Mouse (Mus musculus) heart, embryonic 15.5 days (tissue): Measurements from ENCODE around the gene Ilkap. TPM values are rescaled to one million over a fixed set of nuclear protein-coding genes. Genes with fewer than 3 reads are reported as not detected.

Experiments
- ATAC-seq: fragments of 200-750 bp; cut with Nextera tagmentation; replicated peaks from 2 replicates; pipeline ENCODE4 v1.8.0; 2017; ENCODE audit warnings: low read depth, moderate TSS enrichment; ENCODE audit not compliant: insufficient number of reproducible peaks, insufficient read depth, low FRiP score
- H3K27ac ChIP-seq: fragments of 300-500 bp; sonication (generic); 2 replicates; pipeline ENCODE4 v1.5.1; 2015; ENCODE audit warnings: mild to moderate bottlenecking, inconsistent platforms
- H3K27me3 ChIP-seq: fragments of 300-500 bp; sonication (generic); 2 replicates; pipeline ENCODE4 v1.6.1; 2015; ENCODE audit warnings: inconsistent platforms
- H3K36me3 ChIP-seq: fragments of 300-500 bp; sonication (generic); 2 replicates; pipeline ENCODE4 v1.6.1; 2015; ENCODE audit warnings: mild to moderate bottlenecking, inconsistent platforms
- H3K4me1 ChIP-seq: fragments of 300-500 bp; sonication (generic); replicated peaks from 2 replicates; pipeline ENCODE4 v1.6.1; 2015; ENCODE audit warnings: inconsistent platforms
- H3K4me2 ChIP-seq: fragments of 300-500 bp; sonication (generic); 2 replicates; pipeline ENCODE4 v1.6.1; 2015; ENCODE audit warnings: inconsistent platforms, mild to moderate bottlenecking, moderate library complexity
- H3K4me3 ChIP-seq: fragments of 300-500 bp; sonication (generic); 2 replicates; pipeline ENCODE4 v1.5.1; 2015; ENCODE audit warnings: mild to moderate bottlenecking, inconsistent platforms
- H3K9ac ChIP-seq: fragments of 300-500 bp; sonication (generic); 2 replicates; pipeline ENCODE4 v1.6.1; 2015; ENCODE audit warnings: mild to moderate bottlenecking, inconsistent platforms
- H3K9me3 ChIP-seq: fragments of 300-500 bp; sonication (generic); replicated peaks from 2 replicates; pipeline ENCODE4 v1.6.1; 2016; ENCODE audit warnings: inconsistent platforms
- WGBS: fragments of 180-500 bp; shearing (Covaris S2); methylation state at CpG from one replicate; pipeline ENCODE4 v1.1.7; 2015; ENCODE audit warnings: mixed read lengths; 5-methylcytosine and 5-hydroxymethylcytosine counted together
- polyA plus RNA-seq: library from polyadenylated mRNA; unstranded; fragments of >200 nt; fragmentation: Nextera tagmentation; extraction: Ambion mirVana; gene quantifications from 2 replicates; pipeline ENCODE4 v1.2.1, GENCODE M21; 2015

The Ilkap gene
- polyA plus RNA-seq, 1 experiment from 2014 or later, result 96.7 TPM

DNA sequence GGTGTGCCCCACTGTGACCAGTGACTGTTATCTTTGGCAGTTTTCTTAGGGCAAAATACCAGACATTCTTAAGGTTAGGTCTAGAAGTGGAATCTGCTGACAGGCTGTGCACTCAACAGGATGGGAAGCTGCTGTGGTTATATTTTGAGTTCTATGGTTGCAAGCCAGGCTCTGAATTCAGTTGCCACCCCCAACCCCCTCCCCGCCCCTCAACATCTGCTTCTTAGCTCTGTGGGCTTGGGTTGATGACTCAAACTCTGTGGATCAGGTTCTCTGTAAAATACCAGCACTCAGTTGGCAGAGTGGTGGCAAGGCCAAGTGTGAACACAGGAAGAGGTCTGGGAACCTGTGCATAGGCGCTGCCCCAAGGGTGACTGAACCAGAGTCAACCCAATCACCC, 46.3 kb downstream of the Ilkap start:
- Histone ChIP-seq H3K27ac (no peak overlapping the region), H3K9me3 (no peaks in the 10 kb centered on the region), H3K9ac (no peak overlapping the region), H3K36me3 (peaks cover 12% of the 10 kb centered on the region), H3K4me3 (peak overlapping the region; percentile 47), H3K27me3 (no peaks in the 10 kb centered on the region), H3K4me1 (peaks cover 22% of the 10 kb centered on the region), H3K4me2 (peak overlapping the region; percentile 77)
- 81% methylated on average over 2 of the region's 2 CpGs for WGBS
- no peak for ATAC-seq

DNA sequence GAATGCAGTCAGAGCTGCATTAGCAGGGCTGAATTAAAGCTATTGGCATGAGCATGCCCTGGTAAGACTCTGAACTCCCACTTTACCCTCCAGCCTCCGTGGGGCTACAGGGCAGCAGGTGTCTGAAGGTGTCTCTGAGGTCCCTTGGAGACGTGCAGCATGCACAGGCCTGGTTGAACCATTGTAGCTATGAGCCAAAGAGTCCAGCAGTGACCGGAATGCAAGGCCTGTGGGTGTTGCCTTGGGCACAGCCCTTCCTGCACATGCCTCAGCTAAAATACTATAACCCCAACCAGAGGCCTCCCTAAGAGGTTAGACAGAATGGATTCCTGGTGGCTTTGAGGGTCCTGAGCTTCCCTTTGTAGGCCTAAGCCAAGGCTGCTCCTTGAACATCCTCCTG, 47.4 kb downstream of the Ilkap start:
- Histone ChIP-seq H3K4me3 (peak overlapping the region; percentile 47), H3K27ac (peak overlapping the region; percentile 86), H3K36me3 (peaks cover 8% of the 10 kb centered on the region), H3K9me3 (no peaks in the 10 kb centered on the region), H3K4me1 (peaks cover 22% of the 10 kb centered on the region), H3K27me3 (peaks cover 6% of the 10 kb centered on the region), H3K9ac (peak overlapping the region; percentile 55), H3K4me2 (peak overlapping the region; percentile 77)
- peak; percentile 51; the same call in 1 of the 2 replicates for ATAC-seq
- 51% methylated on average over 3 of the region's 3 CpGs for WGBS

DNA sequence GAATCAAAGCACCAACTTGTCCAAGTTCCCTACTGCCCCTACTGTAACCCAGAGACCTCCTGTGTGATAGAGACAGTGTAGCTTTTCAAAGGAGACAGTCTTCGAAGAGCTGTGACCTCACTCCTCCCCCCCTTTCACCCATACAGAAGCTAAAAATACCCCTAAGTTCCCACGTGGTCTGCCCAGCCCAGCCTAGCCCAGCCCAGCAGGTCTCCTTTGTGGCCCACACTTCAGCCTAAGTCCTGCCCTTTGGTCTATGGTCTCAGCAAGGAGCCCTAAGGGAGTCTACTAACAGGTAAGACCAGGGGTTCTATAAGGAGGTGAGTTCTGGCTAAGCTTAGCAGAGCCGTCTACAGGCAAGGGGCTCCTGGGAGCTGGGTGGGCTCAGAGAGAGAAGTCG, 47.8 kb downstream of the Ilkap start, which contains the start of gene Klhl30:
Klhl30 (plus strand) TSS at position 176 of the 400 bp plus-strand sequence.
- Histone ChIP-seq H3K4me1 (peaks cover 22% of the 10 kb centered on the region), H3K36me3 (peaks cover 4% of the 10 kb centered on the region), H3K9ac (peak within 1 kb of the TSS; percentile 55), H3K4me3 (peak within 1 kb of the TSS; percentile 47), H3K27me3 (peaks cover 10% of the 10 kb centered on the region), H3K4me2 (peak within 1 kb of the TSS; percentile 77), H3K9me3 (no peaks in the 10 kb centered on the region), H3K27ac (peak within 1 kb of the TSS; percentile 86)
- 19% methylated on average over 4 of the region's 4 CpGs for WGBS
- ATAC-seq, result peak; percentile 83

DNA sequence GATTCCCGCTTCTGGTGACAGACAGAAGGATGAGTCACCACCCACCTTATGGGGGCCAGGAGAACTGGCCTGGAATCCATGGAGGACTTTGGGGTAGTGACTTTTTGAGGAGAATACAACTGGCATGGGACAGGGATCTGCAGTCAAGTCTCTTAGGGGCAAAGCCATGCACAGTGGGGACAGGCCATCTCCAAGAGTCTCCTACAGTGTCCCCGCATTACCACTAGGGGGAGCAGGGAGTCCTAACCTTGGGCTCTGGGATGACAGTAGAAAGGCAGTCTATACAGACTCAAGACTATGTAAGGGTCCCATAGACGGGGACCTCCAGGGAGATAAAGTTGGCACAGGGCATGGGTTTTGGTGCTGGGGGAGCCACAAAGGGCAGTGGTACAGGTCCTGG, 51.7 kb downstream of the Ilkap start:
- Histone ChIP-seq H3K4me3 (no peak overlapping the region), H3K36me3 (no peaks in the 10 kb centered on the region), H3K27me3 (peaks cover 49% of the 10 kb centered on the region), H3K4me1 (peaks cover 30% of the 10 kb centered on the region), H3K4me2 (no peak overlapping the region), H3K27ac (no peak overlapping the region), H3K9me3 (no peaks in the 10 kb centered on the region), H3K9ac (no peak overlapping the region)
- peak; percentile 28; the same call in 1 of the 2 replicates for ATAC-seq
- 33% methylated on average over 3 of the region's 3 CpGs for WGBS

DNA sequence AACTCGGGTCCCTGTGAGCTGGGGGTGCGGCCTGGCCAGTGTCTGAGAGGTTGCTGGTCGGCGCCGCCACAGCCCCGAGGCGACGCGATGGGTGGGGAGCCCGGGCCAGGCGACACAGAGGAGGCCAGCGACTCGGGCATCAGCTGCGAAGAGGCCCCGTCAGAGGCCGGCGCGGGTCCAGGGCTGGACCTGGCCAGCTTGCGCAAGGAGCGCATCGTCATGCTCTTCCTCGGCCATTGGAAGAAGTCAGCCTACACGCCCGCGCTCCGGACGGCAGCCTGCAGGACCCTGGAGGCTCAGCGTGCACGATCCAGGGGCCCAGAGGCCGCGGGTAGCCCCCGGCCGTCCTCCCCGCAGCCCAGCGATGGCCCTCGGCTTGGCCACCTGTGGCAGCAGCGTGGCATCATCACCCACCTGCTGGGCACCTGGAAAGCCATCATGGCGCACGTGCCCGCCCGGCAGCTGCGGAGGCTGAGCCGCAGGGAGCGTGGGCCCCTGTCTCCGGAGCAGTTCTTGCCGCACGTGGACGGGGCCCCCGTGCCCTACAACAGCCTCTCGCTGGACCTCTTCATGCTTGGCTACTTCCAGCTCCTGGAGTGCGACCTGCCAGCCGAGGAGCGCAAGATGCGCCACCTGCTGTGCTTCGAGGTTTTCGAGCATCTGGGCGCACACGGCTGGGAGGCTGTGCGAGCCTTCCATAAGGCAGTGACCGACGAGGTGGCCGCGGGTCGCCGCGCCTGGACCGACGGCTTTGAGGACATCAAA, 53.5 kb downstream of the Ilkap start:
- Histone ChIP-seq H3K9ac (no peak overlapping the region), H3K4me2 (peak overlapping the region; percentile 59), H3K9me3 (no peaks in the 10 kb centered on the region), H3K4me3 (peak overlapping the region; percentile 35), H3K36me3 (no peaks in the 10 kb centered on the region), H3K4me1 (peaks cover 24% of the 10 kb centered on the region), H3K27ac (no peak overlapping the region), H3K27me3 (peaks cover 62% of the 10 kb centered on the region)
- WGBS, result 4% methylated on average over 68 of the region's 68 CpGs
- no peak for ATAC-seq

DNA sequence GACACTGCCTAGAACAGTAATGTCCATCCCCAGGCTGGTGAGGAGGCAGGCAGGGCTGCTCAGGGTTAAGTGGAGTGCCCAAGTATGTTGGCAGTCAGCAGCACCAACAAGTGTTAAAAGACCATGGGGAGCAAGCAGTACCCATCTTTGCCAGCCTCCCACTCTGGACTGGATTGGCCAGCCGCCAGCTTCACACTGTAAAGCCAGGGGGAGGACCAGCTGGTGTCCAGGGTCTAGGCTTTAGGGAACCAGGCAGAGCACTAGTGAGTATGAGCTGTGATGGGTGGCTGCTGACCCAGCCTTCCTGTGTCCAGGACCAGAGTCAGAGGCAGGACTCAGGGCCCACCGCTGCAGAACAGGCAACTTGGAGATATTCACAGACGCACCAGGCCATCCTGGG, 54.6 kb downstream of the Ilkap start:
- Histone ChIP-seq H3K4me3 (no peak overlapping the region), H3K27me3 (peaks cover 62% of the 10 kb centered on the region), H3K27ac (no peak overlapping the region), H3K9ac (no peak overlapping the region), H3K36me3 (no peaks in the 10 kb centered on the region), H3K9me3 (no peaks in the 10 kb centered on the region), H3K4me1 (peaks cover 20% of the 10 kb centered on the region), H3K4me2 (no peak overlapping the region)
- 72% methylated on average over 3 of the region's 3 CpGs for WGBS
- no peak for ATAC-seq

DNA sequence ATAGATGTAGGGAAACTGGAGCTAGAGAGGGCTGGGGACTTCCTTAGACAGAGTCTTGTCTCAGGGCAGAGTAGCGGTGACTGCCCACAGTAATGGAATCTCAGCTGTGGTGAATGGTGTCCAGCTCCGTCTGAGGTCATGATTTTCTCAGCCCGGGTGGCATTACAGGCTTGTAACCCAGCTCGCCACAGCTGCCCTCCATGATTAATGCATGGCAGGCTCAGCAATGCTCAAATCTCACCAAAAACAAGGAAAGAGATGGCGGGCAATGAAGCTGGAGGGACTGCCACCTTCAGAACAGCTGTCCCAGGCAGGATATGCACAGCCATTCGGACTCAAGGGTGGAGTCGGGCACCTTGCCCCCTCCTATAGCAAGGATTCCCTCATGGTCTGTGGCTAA, 61.3 kb downstream of the Ilkap start:
- Histone ChIP-seq H3K9ac (no peak overlapping the region), H3K4me1 (peaks cover 19% of the 10 kb centered on the region), H3K27ac (no peak overlapping the region), H3K4me2 (no peak overlapping the region), H3K36me3 (no peaks in the 10 kb centered on the region), H3K4me3 (no peak overlapping the region), H3K27me3 (peaks cover 17% of the 10 kb centered on the region), H3K9me3 (no peaks in the 10 kb centered on the region)
- WGBS, result 87% methylated on average over 7 of the region's 7 CpGs
- no peak for ATAC-seq

DNA sequence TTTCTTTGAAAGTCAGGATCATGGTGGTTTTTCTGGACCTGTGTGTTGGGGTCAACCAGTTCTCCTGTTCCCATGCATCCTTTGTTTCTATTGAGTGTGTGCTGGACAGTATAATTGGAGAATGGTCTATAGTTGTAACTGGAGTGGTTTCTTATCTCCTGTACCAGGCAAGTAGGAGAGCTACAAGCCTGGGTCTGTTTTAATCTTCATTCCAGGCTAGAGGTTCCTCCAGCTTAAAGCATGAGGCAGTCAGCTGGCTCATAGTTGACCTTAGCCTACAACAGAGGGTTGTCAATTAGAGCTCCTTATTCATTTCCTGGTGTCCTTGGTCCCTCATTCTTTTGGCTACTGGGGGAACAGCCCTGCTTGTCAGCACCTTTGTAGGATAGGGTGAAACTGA, 65.0 kb downstream of the Ilkap start:
- ATAC-seq, result no peak; the same call in 1 of the 2 replicates
- H3K27ac ChIP-seq, result peak overlapping the region; percentile 53

DNA sequence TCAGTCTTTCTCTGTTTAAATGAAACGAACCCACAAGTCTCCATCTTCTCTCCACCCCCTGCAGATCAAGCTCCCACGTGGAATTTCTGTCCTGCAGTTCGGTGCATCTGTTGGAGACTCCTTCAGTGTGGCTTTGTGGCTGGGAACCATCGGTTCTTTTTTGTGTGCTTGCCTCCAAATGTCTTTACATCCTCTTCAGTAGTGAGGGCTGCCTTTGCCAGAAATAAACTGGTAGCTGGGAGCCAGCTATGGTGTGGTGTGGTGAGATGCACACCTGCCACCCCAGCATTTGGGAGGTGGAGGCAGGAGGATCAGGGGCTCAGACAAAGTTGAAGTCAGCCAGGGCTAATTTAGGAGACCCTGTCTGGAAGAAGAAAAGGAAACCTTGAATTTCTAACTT, 66.5 kb downstream of the Ilkap start:
- Histone ChIP-seq H3K9ac (no peak overlapping the region), H3K27ac (no peak overlapping the region), H3K4me1 (peaks cover 21% of the 10 kb centered on the region), H3K4me3 (no peak overlapping the region), H3K4me2 (no peak overlapping the region), H3K27me3 (no peaks in the 10 kb centered on the region), H3K36me3 (no peaks in the 10 kb centered on the region), H3K9me3 (no peaks in the 10 kb centered on the region)
- 48% methylated on average over 4 of the region's 4 CpGs for whole genome bisulfite sequencing
- ATAC-seq, result no peak

More for the DNA sequence above, 65.0 kb downstream of the Ilkap start:
- H3K36me3 ChIP-seq, result no peaks in the 10 kb centered on the region
- H3K4me3 ChIP-seq, result no peak overlapping the region
- no peaks in the 10 kb centered on the region; the same call in 1 of the 2 replicates for H3K27me3 ChIP-seq
- H3K4me1 ChIP-seq, result peaks cover 23% of the 10 kb centered on the region
- H3K9ac ChIP-seq, result no peak overlapping the region
- H3K9me3 ChIP-seq, result no peaks in the 10 kb centered on the region
- H3K4me2 ChIP-seq, result no peak overlapping the region

DNA sequence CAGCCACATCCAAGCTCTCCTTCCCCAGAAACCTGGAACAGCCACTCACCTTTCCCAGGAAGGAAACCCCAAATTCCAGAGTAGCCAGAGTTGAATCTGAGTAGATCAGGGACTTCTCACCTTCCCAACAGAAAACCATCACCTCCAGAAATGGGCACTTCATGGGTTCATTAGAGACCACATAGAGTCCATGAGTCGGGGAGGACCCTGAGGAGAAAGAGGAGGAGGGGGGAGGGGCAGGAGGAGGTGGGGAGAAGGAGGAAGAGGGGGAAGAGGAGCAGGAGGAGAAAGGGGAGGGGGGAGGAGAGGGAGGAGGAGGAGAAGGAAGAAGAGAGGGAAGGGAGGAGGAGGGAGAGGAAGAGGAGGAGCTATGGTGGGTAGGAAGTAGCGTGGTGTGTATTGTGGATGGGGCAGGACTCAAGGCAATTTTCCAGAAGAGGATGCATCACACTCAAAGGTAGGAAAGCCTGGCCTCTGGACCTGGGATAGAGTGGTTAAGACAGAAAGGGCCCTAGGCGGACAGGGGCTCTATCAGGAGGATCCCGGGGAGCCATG, 73.0 kb downstream of the Ilkap start:
- no peak for ATAC-seq
- no peak overlapping the region for H3K4me2 ChIP-seq
- H3K36me3 ChIP-seq, result no peaks in the 10 kb centered on the region
- H3K27ac ChIP-seq, result no peak overlapping the region
- no peak overlapping the region for H3K4me3 ChIP-seq
- peaks cover 19% of the 10 kb centered on the region for H3K4me1 ChIP-seq
- no peaks in the 10 kb centered on the region for H3K9me3 ChIP-seq
- 80% methylated on average over 4 of the region's 4 CpGs for WGBS
- no peak overlapping the region for H3K9ac ChIP-seq
- no peaks in the 10 kb centered on the region for H3K27me3 ChIP-seq

DNA sequence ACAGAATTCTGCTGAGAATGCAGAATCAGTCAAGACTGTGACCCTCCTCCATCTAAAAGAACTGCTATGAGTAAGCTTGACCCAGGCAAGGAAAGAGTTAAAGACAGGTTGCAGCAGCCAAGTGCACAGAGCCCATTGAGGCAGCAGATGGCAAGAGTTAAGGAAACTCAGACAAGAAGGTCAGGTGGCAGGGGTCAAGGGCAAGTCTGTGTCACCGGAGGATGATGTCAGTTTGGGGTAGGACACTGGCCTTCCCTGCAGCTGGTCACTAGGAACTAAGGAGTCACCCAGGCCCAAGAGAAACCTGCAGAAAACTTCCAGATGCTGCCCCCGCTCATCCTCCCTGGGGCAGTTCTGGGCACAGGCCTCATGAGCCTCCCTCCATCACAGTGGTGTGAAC, 74.0 kb downstream of the Ilkap start:
- Histone ChIP-seq H3K4me3 (no peak overlapping the region), H3K9ac (no peak overlapping the region), H3K9me3 (no peaks in the 10 kb centered on the region), H3K27me3 (no peaks in the 10 kb centered on the region), H3K4me2 (no peak overlapping the region), H3K36me3 (no peaks in the 10 kb centered on the region), H3K4me1 (peaks cover 19% of the 10 kb centered on the region), H3K27ac (no peak overlapping the region)
- WGBS, result 73% methylated on average over 2 of the region's 2 CpGs
- ATAC-seq, result no peak
